Mouse (Mus musculus): ENCODE results near the gene Mthfd1. TPM values are rescaled to one million over a fixed set of nuclear protein-coding genes. Genes with fewer than 3 reads are reported as not detected.

Gene Mthfd1
- polyA plus RNA-seq, 1 experiment from 2014 or later = 80.2 TPM

- WGBS = 81% methylated on average over 6 of the region's 6 CpGs
- ATAC-seq (replicated peaks; ENCODE audit: low FRiP score) (no peak), DNase-seq (ENCODE audit: low spot score) (no peak)
- no peak overlapping the region for H3K4me3 ChIP-seq (ENCODE audit: low read depth, low read length)
- H3K27ac ChIP-seq (ENCODE audit: low read depth, low read length) = no peak overlapping the region
- H3K4me1 ChIP-seq (replicated peaks; ENCODE audit: control insufficient read depth, insufficient read depth, low read length) = no peaks in the 10 kb centered on the region
- H3K4me2 ChIP-seq (ENCODE audit: low read depth, low read length, severe bottlenecking) = no peak overlapping the region
- H3K27me3 ChIP-seq (ENCODE audit: control insufficient read depth, insufficient read depth, low read length) = no peaks in the 10 kb centered on the region
- H3K9ac ChIP-seq (ENCODE audit: low read length) = no peak overlapping the region
- H3K36me3 ChIP-seq (ENCODE audit: control insufficient read depth, insufficient read depth, low read length) = no peaks in the 10 kb centered on the region; the same call in 1 of the 2 replicates
- H3K9me3 ChIP-seq (ENCODE audit: control insufficient read depth, low read length) = no peaks in the 10 kb centered on the region
These were observed 55.5 kb downstream of the Mthfd1 start for GRCm38 (mm10) chr12:76310633-76311032.

DNA sequence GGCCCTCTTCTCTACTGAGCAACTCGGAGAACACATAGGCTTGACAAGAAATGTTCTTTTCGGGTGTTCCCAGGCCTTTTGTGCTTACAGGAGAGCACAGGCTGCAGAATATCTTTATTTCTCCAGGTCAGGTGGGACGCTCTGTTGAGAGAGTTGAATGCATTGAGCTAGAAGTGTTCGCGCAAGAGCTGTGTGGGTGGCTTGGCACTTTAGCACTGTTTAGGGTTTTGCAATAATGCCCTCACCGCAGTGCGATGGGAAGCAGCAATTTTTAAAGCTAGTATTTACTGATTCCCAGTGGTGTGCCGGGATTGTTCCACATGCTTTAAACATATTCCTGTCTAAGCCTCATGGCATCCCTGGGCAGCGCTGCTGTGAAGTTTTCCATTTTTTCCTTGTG, 56.1 kb downstream of the Mthfd1 start:
- H3K27me3 ChIP-seq (ENCODE audit: control insufficient read depth, insufficient read depth, low read length) = no peaks in the 10 kb centered on the region
- H3K9ac ChIP-seq (ENCODE audit: low read length) = no peak overlapping the region
- no peak overlapping the region for H3K27ac ChIP-seq (ENCODE audit: low read depth, low read length)
- no peaks in the 10 kb centered on the region for H3K9me3 ChIP-seq (ENCODE audit: control insufficient read depth, low read length)
- H3K4me3 ChIP-seq (ENCODE audit: low read depth, low read length) = no peak overlapping the region
- H3K36me3 ChIP-seq (ENCODE audit: control insufficient read depth, insufficient read depth, low read length) = no peaks in the 10 kb centered on the region; the same call in 1 of the 2 replicates
- ATAC-seq (replicated peaks; ENCODE audit: low FRiP score) = no peak
- H3K4me1 ChIP-seq (replicated peaks; ENCODE audit: control insufficient read depth, insufficient read depth, low read length) = no peaks in the 10 kb centered on the region
- DNase-seq (ENCODE audit: low spot score) = no peak
- 95% methylated on average over 9 of the region's 9 CpGs for WGBS
- H3K4me2 ChIP-seq (ENCODE audit: low read depth, low read length, severe bottlenecking) = no peak overlapping the region

- no peaks in the 10 kb centered on the region for H3K27me3 ChIP-seq (ENCODE audit: control insufficient read depth, insufficient read depth, low read length)
- H3K9me3 ChIP-seq (ENCODE audit: control insufficient read depth, low read length) = no peaks in the 10 kb centered on the region
- WGBS = 91% methylated on average over 8 of the region's 8 CpGs
- H3K4me1 ChIP-seq (replicated peaks; ENCODE audit: control insufficient read depth, insufficient read depth, low read length) = no peaks in the 10 kb centered on the region
- no peak overlapping the region for H3K9ac ChIP-seq (ENCODE audit: low read length)
- no peak overlapping the region for H3K4me3 ChIP-seq (ENCODE audit: low read depth, low read length)
- H3K4me2 ChIP-seq (ENCODE audit: low read depth, low read length, severe bottlenecking) = no peak overlapping the region
- H3K36me3 ChIP-seq (ENCODE audit: control insufficient read depth, insufficient read depth, low read length) = no peaks in the 10 kb centered on the region; the same call in 1 of the 2 replicates
- ATAC-seq (replicated peaks; ENCODE audit: low FRiP score) = no peak
- no peak overlapping the region for H3K27ac ChIP-seq (ENCODE audit: low read depth, low read length)
- no peak for DNase-seq (ENCODE audit: low spot score)
These were observed 56.9 kb downstream of the Mthfd1 start for GRCm38 (mm10) chr12:76311951-76312350.

GRCm38 (mm10) chr12:76318282-76319212, 63.4 kb downstream of the Mthfd1 start:
- H3K9me3 ChIP-seq (ENCODE audit: control insufficient read depth, low read length) = no peaks in the 10 kb centered on the region
- no peak overlapping the region for H3K9ac ChIP-seq (ENCODE audit: low read length)
- H3K4me3 ChIP-seq (ENCODE audit: low read depth, low read length) = no peak overlapping the region
- H3K4me2 ChIP-seq (ENCODE audit: low read depth, low read length, severe bottlenecking) = no peak overlapping the region
- ATAC-seq (replicated peaks; ENCODE audit: low FRiP score) = no peak
- H3K36me3 ChIP-seq (ENCODE audit: control insufficient read depth, insufficient read depth, low read length) = no peaks in the 10 kb centered on the region
- 72% methylated on average over 9 of the region's 9 CpGs for WGBS
- DNase-seq (ENCODE audit: low spot score) = no peak
- H3K27ac ChIP-seq (ENCODE audit: low read depth, low read length) = no peak overlapping the region
- no peaks in the 10 kb centered on the region for H3K4me1 ChIP-seq (replicated peaks; ENCODE audit: control insufficient read depth, insufficient read depth, low read length)
- H3K27me3 ChIP-seq (ENCODE audit: control insufficient read depth, insufficient read depth, low read length) = no peaks in the 10 kb centered on the region

GRCm38 (mm10) chr12:76324679-76325431, 69.8 kb downstream of the Mthfd1 start, which contains the start of gene Akap5:
Gene Akap5, plus strand, starts transcription at chr12:76324891.
- Histone ChIP-seq H3K27me3 (ENCODE audit: control insufficient read depth, insufficient read depth, low read length) (no peaks in the 10 kb centered on the region), H3K4me1 (replicated peaks; ENCODE audit: control insufficient read depth, insufficient read depth, low read length) (no peaks in the 10 kb centered on the region; the same call in 1 of the 2 replicates), H3K4me2 (ENCODE audit: low read depth, low read length, severe bottlenecking) (peak within 1 kb of the TSS; percentile 90), H3K27ac (ENCODE audit: low read depth, low read length) (no peak within 1 kb of the TSS), H3K36me3 (ENCODE audit: control insufficient read depth, insufficient read depth, low read length) (no peaks in the 10 kb centered on the region), H3K9me3 (ENCODE audit: control insufficient read depth, low read length) (no peaks in the 10 kb centered on the region), H3K4me3 (ENCODE audit: low read depth, low read length) (peak within 1 kb of the TSS; percentile 56), H3K9ac (ENCODE audit: low read length) (peak within 1 kb of the TSS; percentile 76)
- WGBS = 1% methylated on average over 50 of the region's 53 CpGs
- DNase-seq (ENCODE audit: low spot score) (peak; percentile 95), ATAC-seq (replicated peaks; ENCODE audit: low FRiP score) (peak; percentile 99)

GRCm38 (mm10) chr12:76326437-76327220, 71.5 kb downstream of the Mthfd1 start:
- ATAC-seq (replicated peaks; ENCODE audit: low FRiP score) = no peak
- Histone ChIP-seq H3K27me3 (ENCODE audit: control insufficient read depth, insufficient read depth, low read length) (no peaks in the 10 kb centered on the region), H3K36me3 (ENCODE audit: control insufficient read depth, insufficient read depth, low read length) (no peaks in the 10 kb centered on the region), H3K27ac (ENCODE audit: low read depth, low read length) (no peak overlapping the region), H3K4me1 (replicated peaks; ENCODE audit: control insufficient read depth, insufficient read depth, low read length) (no peaks in the 10 kb centered on the region; the same call in 1 of the 2 replicates), H3K9me3 (ENCODE audit: control insufficient read depth, low read length) (no peaks in the 10 kb centered on the region), H3K4me2 (ENCODE audit: low read depth, low read length, severe bottlenecking) (no peak overlapping the region), H3K9ac (ENCODE audit: low read length) (no peak overlapping the region), H3K4me3 (ENCODE audit: low read depth, low read length) (no peak overlapping the region)
- DNase-seq (ENCODE audit: low spot score) = no peak
- WGBS = 93% methylated on average over 23 of the region's 23 CpGs

DNA sequence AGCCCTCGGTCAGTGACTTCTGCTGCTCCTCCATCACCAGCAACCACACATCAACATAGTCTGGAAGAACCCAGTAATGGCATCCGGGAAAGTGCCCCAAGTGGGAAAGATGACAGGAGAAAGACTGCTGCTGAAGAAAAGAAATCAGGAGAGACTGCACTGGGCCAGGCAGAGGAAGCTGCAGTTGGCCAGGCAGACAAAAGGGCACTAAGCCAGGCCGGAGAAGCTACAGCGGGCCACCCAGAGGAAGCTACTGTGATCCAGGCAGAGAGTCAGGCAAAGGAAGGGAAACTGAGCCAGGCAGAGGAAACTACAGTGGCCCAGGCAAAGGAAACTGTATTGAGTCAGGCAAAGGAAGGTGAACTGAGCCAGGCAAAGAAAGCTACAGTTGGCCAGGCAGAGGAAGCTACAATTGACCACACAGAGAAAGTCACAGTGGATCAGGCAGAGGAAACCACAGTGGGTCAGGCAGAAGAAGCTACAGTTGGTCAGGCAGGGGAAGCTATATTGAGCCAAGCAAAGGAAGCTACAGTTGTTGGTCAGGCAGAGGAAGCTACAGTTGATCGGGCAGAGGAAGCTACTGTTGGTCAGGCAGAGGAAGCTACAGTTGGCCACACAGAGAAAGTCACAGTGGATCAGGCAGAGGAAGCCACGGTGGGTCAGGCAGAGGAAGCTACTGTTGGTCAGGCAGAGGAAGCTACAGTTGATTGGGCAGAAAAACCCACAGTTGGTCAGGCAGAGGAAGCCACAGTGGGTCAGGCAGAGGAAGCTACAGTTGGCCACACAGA, 73.7 kb downstream of the Mthfd1 start:
- ATAC-seq (replicated peaks; ENCODE audit: low FRiP score) (no peak), DNase-seq (ENCODE audit: low spot score) (no peak)
- 94% methylated on average over 6 of the region's 6 CpGs for WGBS

More for the DNA sequence above, 73.7 kb downstream of the Mthfd1 start:
- Histone ChIP-seq H3K27ac (ENCODE audit: low read depth, low read length) (no peak overlapping the region), H3K9ac (ENCODE audit: low read length) (no peak overlapping the region), H3K4me3 (ENCODE audit: low read depth, low read length) (no peak overlapping the region), H3K36me3 (ENCODE audit: control insufficient read depth, insufficient read depth, low read length) (no peaks in the 10 kb centered on the region), H3K4me2 (ENCODE audit: low read depth, low read length, severe bottlenecking) (no peak overlapping the region), H3K9me3 (ENCODE audit: control insufficient read depth, low read length) (no peaks in the 10 kb centered on the region), H3K27me3 (ENCODE audit: control insufficient read depth, insufficient read depth, low read length) (no peaks in the 10 kb centered on the region), H3K4me1 (replicated peaks; ENCODE audit: control insufficient read depth, insufficient read depth, low read length) (no peaks in the 10 kb centered on the region; the same call in 1 of the 2 replicates)
